Mouse (Mus musculus) erythroblast, embryonic 14.5 days (primary cell): ENCODE results near the gene Trex1.

ENCODE experiments used
- GATA1 ChIP-seq: IDR thresholded peaks from 2 replicates; pipeline ENCODE4 v1.6.1; 2012; ENCODE audit warnings: low read length, inconsistent platforms, mixed read lengths
- TAL1 ChIP-seq: IDR thresholded peaks from 3 replicates; pipeline ENCODE4 v1.6.1; 2012; ENCODE audit warnings: low read length, inconsistent platforms, mixed read lengths

GRCm38 (mm10) chr9:109032435-109032834 is 27.1 kb downstream of the Trex1 start:
- no peak for TF ChIP-seq GATA1
- TF ChIP-seq TAL1, result no peak
